Mouse (Mus musculus): ENCODE results near the gene Atp5g2.

DNA sequence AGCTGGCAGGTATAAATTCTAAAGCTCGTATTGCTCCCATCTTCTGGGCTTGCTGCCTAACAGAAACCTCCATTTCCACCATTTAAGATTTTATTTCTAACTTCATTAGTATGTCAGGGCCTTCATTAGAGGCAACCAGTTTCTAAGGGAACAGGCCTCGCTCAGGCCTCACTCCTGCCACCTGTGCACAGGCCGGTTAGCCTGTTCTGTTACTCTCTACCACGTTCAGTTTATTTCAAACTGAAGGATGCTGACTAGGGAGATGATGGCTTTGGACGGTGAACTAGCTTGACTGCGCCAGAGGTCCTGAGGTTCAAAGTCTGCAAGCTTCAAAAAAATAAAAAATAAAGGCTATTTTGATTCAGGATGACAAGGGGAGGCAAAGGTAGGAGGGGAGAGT lies 1.9 kb downstream of the Atp5g2 start:
- TF ChIP-seq POLR2A (IDR thresholded peaks at IDR 0.05; ENCODE audit: control insufficient read depth, extremely low read depth, insufficient read depth, low read length, poor library complexity) (no peak), CTCF (IDR thresholded peaks at IDR 0.05; ENCODE audit: borderline replicate concordance, control insufficient read depth, extremely low read depth, insufficient read depth, low read length, poor library complexity) (no peak)
